Mouse (Mus musculus): ENCODE data around the gene Atf3. TPM values are rescaled to one million over a fixed set of nuclear protein-coding genes. Genes with fewer than 3 reads are reported as not detected.

The Atf3 gene
- polyA plus RNA-seq, 1 experiment from 2014 or later = 4.2 TPM

DNA sequence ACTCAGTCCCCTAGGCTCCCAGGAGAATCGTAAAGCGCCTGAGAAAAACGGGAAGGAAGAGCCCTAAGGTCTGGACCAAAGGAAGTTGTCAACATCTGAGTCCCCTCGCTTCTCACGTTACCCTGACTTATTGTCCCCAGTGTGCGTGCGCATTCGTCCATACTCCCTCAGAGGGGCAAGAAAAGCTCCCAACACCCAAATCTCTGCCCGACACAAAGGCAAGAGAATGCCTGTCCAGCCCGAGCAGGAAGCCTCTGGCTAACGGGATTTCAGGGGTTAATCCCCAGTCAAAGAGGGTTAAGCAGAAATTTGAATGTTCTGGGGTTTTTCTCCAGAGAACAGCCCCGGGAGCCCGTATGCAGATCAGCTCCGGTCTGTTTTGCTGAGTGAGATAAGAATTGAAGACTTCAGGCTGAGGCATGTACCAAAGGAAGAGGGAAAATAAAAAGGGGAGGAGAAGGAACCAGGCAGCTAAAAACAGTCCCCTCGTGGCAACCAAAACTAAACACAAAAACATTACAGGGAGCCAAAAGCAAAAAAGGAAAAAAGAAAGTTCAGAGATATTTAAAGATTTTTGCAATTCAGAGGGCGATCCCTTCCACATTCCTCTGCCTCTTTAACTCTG is 32.0 kb downstream of the Atf3 start:
- no peaks in the 10 kb centered on the region for H3K36me3 ChIP-seq
- H3K4me3 ChIP-seq (replicated peaks) = peak overlapping the region; percentile 61
- peak overlapping the region; percentile 99 for H3K4me2 ChIP-seq
- no peak overlapping the region for H3K27ac ChIP-seq
- peaks cover 81% of the 10 kb centered on the region for H3K27me3 ChIP-seq
- 1% methylated on average over 16 of the region's 16 CpGs for WGBS
- H3K9ac ChIP-seq = peak overlapping the region; percentile 18; the same call in 1 of the 2 replicates
- H3K4me1 ChIP-seq = peaks cover 57% of the 10 kb centered on the region
- H3K9me3 ChIP-seq (replicated peaks) = no peaks in the 10 kb centered on the region
- no peak for ATAC-seq (replicated peaks; ENCODE audit: low FRiP score)

DNA sequence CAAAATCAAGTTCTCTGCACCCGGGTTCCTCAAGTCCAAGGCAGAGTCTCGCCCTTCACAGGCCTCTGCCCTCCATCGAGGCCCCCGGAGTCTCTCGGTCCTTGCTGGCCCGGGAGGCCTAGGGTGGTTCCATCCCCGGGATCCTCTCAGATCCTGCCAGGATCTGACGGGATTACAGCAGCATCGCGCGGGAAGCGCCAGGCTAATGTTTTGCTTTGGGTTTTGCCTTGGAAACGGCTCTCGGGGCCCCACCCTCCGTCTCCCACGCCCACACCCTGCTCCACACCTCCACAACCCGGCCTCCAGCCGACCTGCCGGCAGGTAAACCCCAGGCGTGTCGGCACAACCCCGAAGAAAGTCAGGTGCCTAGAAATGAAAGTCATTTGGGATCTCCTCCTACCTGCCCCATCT is 33.0 kb downstream of the Atf3 start:
- Histone ChIP-seq H3K4me1 (peaks cover 67% of the 10 kb centered on the region), H3K9me3 (replicated peaks) (no peaks in the 10 kb centered on the region), H3K27me3 (peaks cover 81% of the 10 kb centered on the region), H3K9ac (peak overlapping the region; percentile 18; the same call in 1 of the 2 replicates), H3K27ac (no peak overlapping the region), H3K36me3 (no peaks in the 10 kb centered on the region), H3K4me2 (peak overlapping the region; percentile 99), H3K4me3 (replicated peaks) (peak overlapping the region; percentile 61)
- ATAC-seq (replicated peaks; ENCODE audit: low FRiP score) = no peak
- under 1% methylated on average over 22 of the region's 22 CpGs for WGBS

DNA sequence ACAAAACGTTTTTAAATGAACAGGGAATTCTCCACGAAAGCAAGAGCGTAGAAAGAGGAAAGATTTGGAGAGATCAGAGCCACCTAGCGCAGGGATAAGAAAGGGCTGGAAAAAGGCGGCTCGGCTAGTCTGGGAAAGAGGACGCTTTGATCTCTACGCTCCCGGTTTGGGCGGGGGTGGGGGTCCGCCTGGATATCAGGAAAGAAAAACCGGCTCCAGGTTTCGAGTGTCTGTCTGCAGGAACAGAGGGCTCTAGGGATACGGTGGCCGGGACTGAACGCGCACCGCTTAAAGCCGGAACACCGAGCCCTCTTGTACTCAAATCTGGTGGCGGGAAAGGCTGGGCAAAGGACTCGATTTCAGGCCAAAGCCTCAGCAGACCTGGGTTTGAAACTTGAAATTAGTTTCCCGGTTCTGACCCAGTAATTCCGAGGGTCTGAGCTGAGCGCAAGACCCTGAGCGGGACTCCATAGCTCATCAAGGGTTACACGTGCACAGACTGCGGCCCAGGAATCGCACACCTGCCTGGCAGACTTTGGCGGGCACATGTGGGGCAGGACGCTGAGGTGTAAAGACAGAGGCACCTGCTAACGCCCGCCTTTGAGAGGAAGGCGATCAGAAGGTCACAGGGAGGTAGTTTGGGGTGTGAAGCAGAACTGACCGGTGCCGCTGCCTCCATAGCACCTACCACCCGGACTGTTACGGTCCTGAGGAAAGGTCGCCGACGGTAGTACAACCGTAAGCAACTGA is 33.6 kb downstream of the Atf3 start:
- Histone ChIP-seq H3K4me1 (peaks cover 73% of the 10 kb centered on the region), H3K27me3 (peaks cover 75% of the 10 kb centered on the region), H3K4me2 (peak overlapping the region; percentile 99), H3K9ac (peak overlapping the region; percentile 37; the same call in 1 of the 2 replicates), H3K27ac (no peak overlapping the region), H3K4me3 (replicated peaks) (peak overlapping the region; percentile 61), H3K9me3 (replicated peaks) (no peaks in the 10 kb centered on the region), H3K36me3 (no peaks in the 10 kb centered on the region)
- WGBS = 2% methylated on average over 42 of the region's 42 CpGs
- no peak for ATAC-seq (replicated peaks; ENCODE audit: low FRiP score)

DNA sequence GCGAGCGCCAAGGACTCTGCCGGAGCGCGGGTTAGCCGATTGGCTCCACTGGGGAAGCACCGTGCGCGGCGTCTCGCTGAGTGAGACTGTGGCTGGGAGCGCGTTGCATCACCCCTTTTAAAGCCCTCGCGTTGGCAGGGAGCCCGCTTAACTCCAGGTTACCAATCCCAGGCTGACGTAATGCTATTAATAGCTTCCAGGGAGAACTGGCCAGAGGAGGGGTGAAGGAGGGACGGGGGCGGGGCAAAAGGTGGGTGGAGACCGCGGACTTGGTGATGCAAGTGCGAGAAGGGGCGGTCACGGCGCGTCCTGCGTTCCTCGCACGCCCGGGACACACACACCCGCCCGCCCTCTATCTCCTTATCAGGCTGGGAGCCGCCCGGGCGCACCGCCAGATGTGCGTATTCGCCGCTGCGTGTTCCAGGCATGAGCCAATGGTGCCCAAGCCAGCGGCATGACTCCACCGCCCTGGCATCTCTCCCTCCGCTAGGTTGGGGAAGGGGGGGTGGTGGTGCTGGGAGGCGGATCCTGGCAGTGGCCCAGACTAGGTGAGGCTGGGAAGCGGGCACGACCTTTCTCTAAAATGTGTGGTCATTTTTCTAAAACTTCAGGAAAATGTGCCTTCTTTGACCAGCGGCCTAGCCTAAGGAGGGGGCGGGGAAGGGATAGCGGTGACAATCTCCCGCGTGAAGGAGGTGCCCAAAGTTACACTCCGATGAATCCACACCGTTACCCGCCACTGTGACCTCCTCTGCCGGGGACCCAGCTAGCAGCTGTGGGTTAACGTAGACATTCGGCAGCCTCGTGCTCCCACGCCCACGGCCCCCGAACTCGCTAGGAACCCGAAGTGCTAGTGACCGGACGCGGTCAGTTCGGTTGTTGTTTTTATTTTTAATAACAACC is 34.4 kb downstream of the Atf3 start:
- peak overlapping the region; percentile 61 for H3K4me3 ChIP-seq (replicated peaks)
- no peaks in the 10 kb centered on the region for H3K9me3 ChIP-seq (replicated peaks)
- H3K4me1 ChIP-seq = peaks cover 82% of the 10 kb centered on the region
- peak overlapping the region; percentile 99 for H3K4me2 ChIP-seq
- H3K27ac ChIP-seq = peak overlapping the region; percentile 82
- H3K27me3 ChIP-seq = peaks cover 73% of the 10 kb centered on the region
- peak; percentile 85 for ATAC-seq (replicated peaks; ENCODE audit: low FRiP score)
- H3K36me3 ChIP-seq = no peaks in the 10 kb centered on the region
- peak overlapping the region; percentile 60 for H3K9ac ChIP-seq
- WGBS = under 1% methylated on average over 67 of the region's 67 CpGs

DNA sequence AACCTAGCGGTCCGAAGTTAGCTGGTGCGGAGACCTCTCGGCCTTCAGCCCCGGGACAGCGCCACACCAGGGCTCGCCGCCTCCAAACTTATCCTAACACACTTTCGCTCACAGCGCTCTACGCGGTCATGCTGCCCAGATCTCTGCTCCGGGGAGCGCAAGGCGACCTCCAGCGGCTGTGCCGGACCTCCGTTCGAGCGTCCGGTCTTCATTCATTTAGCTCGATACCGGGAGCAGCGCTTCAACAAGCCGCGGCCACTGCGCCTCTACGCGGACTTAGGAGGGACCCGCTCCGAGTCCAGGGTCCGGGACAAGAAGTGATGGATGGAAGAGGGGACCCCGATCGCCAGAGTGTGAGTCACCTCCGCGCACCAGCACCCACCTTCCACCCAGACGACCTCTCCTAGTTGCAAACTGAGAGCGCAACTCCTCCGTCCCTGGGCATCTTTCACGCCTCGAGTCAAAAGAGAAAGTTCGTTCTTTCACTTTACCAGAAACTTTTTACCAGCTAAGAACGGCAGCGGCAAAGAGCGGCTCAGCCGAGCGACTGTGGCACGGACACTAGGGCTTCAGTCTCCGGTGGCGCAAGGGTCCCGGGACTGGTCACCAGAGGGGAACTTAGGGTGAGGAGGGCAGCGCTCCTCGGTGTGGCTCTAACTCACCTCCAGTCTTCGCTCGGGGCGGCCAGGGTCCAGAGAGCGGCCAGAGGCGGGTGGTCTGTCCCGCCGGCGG is 35.2 kb downstream of the Atf3 start:
- no peaks in the 10 kb centered on the region for H3K36me3 ChIP-seq
- peaks cover 70% of the 10 kb centered on the region for H3K27me3 ChIP-seq
- no peaks in the 10 kb centered on the region for H3K9me3 ChIP-seq (replicated peaks)
- peak overlapping the region; percentile 99 for H3K4me2 ChIP-seq
- peak overlapping the region; percentile 61 for H3K4me3 ChIP-seq (replicated peaks)
- H3K27ac ChIP-seq = peak overlapping the region; percentile 82
- under 1% methylated on average over 61 of the region's 61 CpGs for WGBS
- ATAC-seq (replicated peaks; ENCODE audit: low FRiP score) = peak; percentile 54
- peaks cover 86% of the 10 kb centered on the region for H3K4me1 ChIP-seq
- peak overlapping the region; percentile 60 for H3K9ac ChIP-seq

DNA sequence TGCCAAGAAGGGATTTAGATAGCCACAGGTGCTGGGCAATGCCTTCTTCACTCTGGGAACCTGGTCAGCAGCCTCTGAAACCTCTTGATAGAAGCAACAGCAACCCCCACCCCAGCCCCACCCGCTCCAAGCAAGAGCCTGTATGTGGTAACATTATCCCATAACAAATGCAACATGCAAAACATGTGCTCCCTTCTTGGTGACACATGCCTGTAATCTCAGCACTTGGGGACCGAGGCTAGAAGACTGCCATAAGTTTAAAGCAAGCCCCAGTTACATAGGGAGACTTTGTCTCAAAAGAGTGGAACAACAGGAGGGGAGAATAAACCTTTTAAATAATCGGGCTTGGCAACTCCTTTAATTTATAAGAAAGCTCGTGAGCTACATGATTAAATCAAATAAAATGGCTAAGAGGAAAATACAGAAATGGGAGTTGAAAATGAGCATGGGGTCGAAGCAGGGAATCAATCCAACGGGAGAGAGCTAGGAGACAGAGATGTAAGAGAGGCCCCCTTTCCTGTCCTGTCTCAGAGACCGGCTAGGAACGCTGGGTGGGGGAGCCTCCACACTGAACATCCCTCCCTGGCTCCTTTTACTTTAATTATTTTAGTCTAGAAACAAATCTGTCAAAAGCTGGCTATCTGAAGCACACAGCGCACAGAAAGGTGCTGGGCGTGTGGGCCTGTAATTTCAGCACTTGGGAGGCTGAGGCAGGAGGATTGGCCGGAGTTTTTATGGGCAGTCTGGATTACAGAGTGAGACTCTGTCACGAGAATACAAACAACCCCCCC is 36.2 kb downstream of the Atf3 start:
- 42% methylated on average over 12 of the region's 12 CpGs for WGBS
- H3K4me1 ChIP-seq = peaks cover 83% of the 10 kb centered on the region
- no peak for ATAC-seq (replicated peaks; ENCODE audit: low FRiP score)

DNA sequence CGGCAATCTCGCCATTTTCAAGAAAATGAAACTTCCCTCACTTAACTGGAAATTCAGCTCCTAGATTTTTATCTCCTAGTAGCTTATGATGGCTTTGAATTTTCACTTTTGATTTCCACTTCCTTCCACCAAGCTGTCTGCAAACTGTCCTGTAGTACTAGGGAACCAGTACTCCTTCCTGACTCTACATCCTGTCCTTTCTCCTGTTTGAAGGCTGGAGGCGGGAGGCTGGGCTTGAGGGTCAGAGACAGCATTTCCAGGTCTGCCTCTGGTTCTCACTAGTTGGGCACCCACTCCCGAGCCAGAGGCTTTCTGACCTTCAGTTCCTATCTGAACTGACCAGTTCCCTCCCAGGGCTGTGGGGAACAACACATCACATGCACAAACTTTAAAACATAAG is 37.4 kb downstream of the Atf3 start:
- Histone ChIP-seq H3K4me2 (peak overlapping the region; percentile 38), H3K36me3 (no peaks in the 10 kb centered on the region), H3K4me3 (replicated peaks) (no peak overlapping the region), H3K9ac (no peak overlapping the region), H3K9me3 (replicated peaks) (no peaks in the 10 kb centered on the region), H3K27ac (peak overlapping the region; percentile 52), H3K4me1 (peaks cover 71% of the 10 kb centered on the region), H3K27me3 (peaks cover 54% of the 10 kb centered on the region)
- 47% methylated on average over 4 of the region's 4 CpGs for WGBS
- ATAC-seq (replicated peaks; ENCODE audit: low FRiP score) = no peak

More for the DNA sequence above, 36.2 kb downstream of the Atf3 start:
- Histone ChIP-seq H3K9ac (no peak overlapping the region), H3K27me3 (peaks cover 66% of the 10 kb centered on the region), H3K27ac (no peak overlapping the region), H3K4me3 (replicated peaks) (peak overlapping the region; percentile 61), H3K36me3 (no peaks in the 10 kb centered on the region), H3K9me3 (replicated peaks) (no peaks in the 10 kb centered on the region), H3K4me2 (peak overlapping the region; percentile 99)

DNA sequence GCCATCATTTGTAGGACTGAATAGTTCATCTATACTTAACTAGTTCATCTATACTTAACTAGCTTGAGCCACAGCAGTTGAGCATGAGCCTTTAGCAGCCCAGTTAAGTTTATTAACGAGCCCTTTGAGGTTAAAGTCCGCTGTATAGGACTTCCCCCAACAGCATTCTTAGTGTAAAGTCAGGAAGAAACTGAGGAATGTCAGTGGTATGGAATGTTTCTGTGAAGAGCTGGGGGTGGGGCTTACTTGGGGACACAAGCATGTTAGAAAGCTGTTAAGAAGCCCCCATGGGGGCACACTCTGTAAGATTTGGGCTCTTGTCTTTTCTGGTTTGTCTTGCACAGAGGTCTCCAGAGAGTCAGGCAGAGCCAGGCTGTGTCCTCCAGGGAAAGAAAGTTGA is 38.0 kb downstream of the Atf3 start:
- no peak for ATAC-seq (replicated peaks; ENCODE audit: low FRiP score)
- Histone ChIP-seq H3K27ac (peak overlapping the region; percentile 52), H3K4me1 (peaks cover 65% of the 10 kb centered on the region), H3K9me3 (replicated peaks) (no peaks in the 10 kb centered on the region), H3K4me3 (replicated peaks) (no peak overlapping the region), H3K4me2 (peak overlapping the region; percentile 38), H3K27me3 (peaks cover 48% of the 10 kb centered on the region), H3K36me3 (no peaks in the 10 kb centered on the region), H3K9ac (no peak overlapping the region)
- 23% methylated on average over 2 of the region's 2 CpGs for WGBS

DNA sequence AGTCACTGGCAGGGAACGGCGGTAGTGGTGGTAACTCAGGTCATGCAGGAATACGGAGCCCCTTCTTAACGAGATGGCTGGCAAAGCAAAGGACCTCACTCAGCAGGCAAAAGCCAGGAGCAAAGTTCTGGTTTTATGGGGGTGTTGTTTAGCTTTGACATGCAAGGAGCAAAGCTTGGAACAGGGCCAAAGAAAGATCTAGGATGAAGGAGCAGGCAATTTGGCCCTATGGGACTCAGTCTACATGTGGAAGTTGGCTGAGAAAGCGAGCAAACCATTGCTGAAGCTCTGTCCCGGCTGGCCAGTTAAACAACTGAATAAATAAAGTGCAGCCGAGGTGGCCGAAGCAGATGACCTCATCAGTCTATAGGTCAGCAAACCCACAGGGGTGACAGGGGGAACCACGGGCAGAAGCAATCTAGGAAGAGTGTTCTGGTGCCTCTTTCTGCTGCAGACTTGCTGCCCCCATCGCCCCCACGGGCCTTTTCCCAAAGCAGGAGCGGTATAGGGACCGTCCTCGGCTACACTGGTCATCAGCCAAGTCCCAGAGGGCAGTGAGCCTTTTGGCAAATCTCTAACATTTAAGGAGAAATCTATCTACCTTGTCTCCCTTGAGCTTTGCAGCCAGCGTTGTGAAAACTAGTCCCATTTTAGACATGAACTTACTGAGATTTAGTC is 39.2 kb downstream of the Atf3 start:
- WGBS = 29% methylated on average over 15 of the region's 15 CpGs

DNA sequence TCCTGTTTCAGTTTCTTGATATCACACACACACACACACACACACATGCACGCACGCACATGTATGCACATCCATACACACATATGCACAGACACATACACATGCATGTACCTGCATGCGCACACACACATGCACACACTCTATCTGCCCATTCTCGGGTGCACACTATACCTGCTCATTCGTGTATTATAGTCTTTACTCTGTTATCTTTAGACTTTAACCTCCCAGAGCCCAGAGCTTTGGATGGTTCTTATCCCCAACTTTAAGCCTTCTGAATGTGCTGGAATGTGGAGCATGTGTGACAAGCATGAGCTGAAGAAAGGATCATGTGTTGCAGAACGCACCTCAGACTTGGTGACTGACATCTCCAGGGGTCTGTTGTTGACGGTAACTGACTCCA is 41.0 kb downstream of the Atf3 start:
- WGBS = 75% methylated on average over 7 of the region's 7 CpGs
- Histone ChIP-seq H3K27me3 (peaks cover 34% of the 10 kb centered on the region), H3K4me3 (replicated peaks) (no peak overlapping the region), H3K36me3 (no peaks in the 10 kb centered on the region), H3K9me3 (replicated peaks) (no peaks in the 10 kb centered on the region), H3K4me1 (peaks cover 39% of the 10 kb centered on the region), H3K4me2 (no peak overlapping the region), H3K27ac (no peak overlapping the region), H3K9ac (no peak overlapping the region)
- ATAC-seq (replicated peaks; ENCODE audit: low FRiP score) = no peak

More for the DNA sequence above, 39.2 kb downstream of the Atf3 start:
- peaks cover 53% of the 10 kb centered on the region for H3K4me1 ChIP-seq
- peaks cover 36% of the 10 kb centered on the region for H3K27me3 ChIP-seq
- H3K4me3 ChIP-seq (replicated peaks) = no peak overlapping the region
- H3K4me2 ChIP-seq = peak overlapping the region; percentile 17
- no peak overlapping the region for H3K27ac ChIP-seq
- no peak for ATAC-seq (replicated peaks; ENCODE audit: low FRiP score)
- H3K9ac ChIP-seq = no peak overlapping the region
- H3K9me3 ChIP-seq (replicated peaks) = no peaks in the 10 kb centered on the region
- no peaks in the 10 kb centered on the region for H3K36me3 ChIP-seq

Data from kidney, embryonic 15.5 days (tissue).